Mouse (Mus musculus): ENCODE measurements around the gene Glmn.

Glmn gene

GRCm38 (mm10) chr5:107597301-107598077 lies at the start of gene Glmn, which contains the start of gene Rpap2:
TSS of gene Glmn (minus strand) at chr5:107597888.
TSS of gene Rpap2 (plus strand) at chr5:107597373.
- TF ChIP-seq GATA4 (IDR thresholded peaks at IDR 0.05; ENCODE audit: insufficient replicate concordance, low read length): no peak

- no peak for TF ChIP-seq GATA4 (IDR thresholded peaks at IDR 0.05; ENCODE audit: insufficient replicate concordance, low read length)
These were observed 48.2 kb upstream of the Glmn start for GRCm38 (mm10) chr5:107645935-107646334.

GRCm38 (mm10) chr5:107644595-107644994 lies 46.9 kb upstream of the Glmn start:
- no peak for TF ChIP-seq GATA4 (IDR thresholded peaks at IDR 0.05; ENCODE audit: insufficient replicate concordance, low read length)

- no peak for TF ChIP-seq GATA4 (IDR thresholded peaks at IDR 0.05; ENCODE audit: insufficient replicate concordance, low read length)
These were observed 40.7 kb upstream of the Glmn start for GRCm38 (mm10) chr5:107638366-107638765.

- no peak for TF ChIP-seq GATA4 (IDR thresholded peaks at IDR 0.05; ENCODE audit: insufficient replicate concordance, low read length)
These were observed 39.4 kb upstream of the Glmn start for GRCm38 (mm10) chr5:107637106-107637505.

GRCm38 (mm10) chr5:107633651-107634050 lies 36.0 kb upstream of the Glmn start:
- TF ChIP-seq GATA4 (IDR thresholded peaks at IDR 0.05; ENCODE audit: insufficient replicate concordance, low read length): no peak

GRCm38 (mm10) chr5:107621327-107621726 lies 23.6 kb upstream of the Glmn start:
- TF ChIP-seq GATA4 (IDR thresholded peaks at IDR 0.05; ENCODE audit: insufficient replicate concordance, low read length): no peak

GRCm38 (mm10) chr5:107617986-107618385 lies 20.3 kb upstream of the Glmn start:
- no peak for TF ChIP-seq GATA4 (IDR thresholded peaks at IDR 0.05; ENCODE audit: insufficient replicate concordance, low read length)

GRCm38 (mm10) chr5:107611224-107611623 lies 13.5 kb upstream of the Glmn start:
- TF ChIP-seq GATA4 (IDR thresholded peaks at IDR 0.05; ENCODE audit: insufficient replicate concordance, low read length): no peak

- no peak for TF ChIP-seq GATA4 (IDR thresholded peaks at IDR 0.05; ENCODE audit: insufficient replicate concordance, low read length)
These were observed 692 bp upstream of the Glmn start for GRCm38 (mm10) chr5:107598380-107598779.

- no peak for TF ChIP-seq GATA4 (IDR thresholded peaks at IDR 0.05; ENCODE audit: insufficient replicate concordance, low read length)
These were observed 28.5 kb downstream of the Glmn start for GRCm38 (mm10) chr5:107569148-107569547.

GRCm38 (mm10) chr5:107556969-107557368 lies 40.7 kb downstream of the Glmn start:
- TF ChIP-seq GATA4 (IDR thresholded peaks at IDR 0.05; ENCODE audit: insufficient replicate concordance, low read length): no peak

- no peak for TF ChIP-seq GATA4 (IDR thresholded peaks at IDR 0.05; ENCODE audit: insufficient replicate concordance, low read length)
These were observed 43.4 kb downstream of the Glmn start for GRCm38 (mm10) chr5:107554336-107554735.

- no peak for TF ChIP-seq GATA4 (IDR thresholded peaks at IDR 0.05; ENCODE audit: insufficient replicate concordance, low read length)
These were observed 49.2 kb downstream of the Glmn start for GRCm38 (mm10) chr5:107548444-107548843.

- no peak for TF ChIP-seq GATA4 (IDR thresholded peaks at IDR 0.05; ENCODE audit: insufficient replicate concordance, low read length)
These were observed 49.7 kb downstream of the Glmn start for GRCm38 (mm10) chr5:107547955-107548354.

- TF ChIP-seq GATA4 (IDR thresholded peaks at IDR 0.05; ENCODE audit: insufficient replicate concordance, low read length): no peak
These were observed 51.8 kb downstream of the Glmn start for GRCm38 (mm10) chr5:107545927-107546326.

GRCm38 (mm10) chr5:107541696-107542095 lies 56.0 kb downstream of the Glmn start:
- no peak for TF ChIP-seq GATA4 (IDR thresholded peaks at IDR 0.05; ENCODE audit: insufficient replicate concordance, low read length)

Data from liver, adult (tissue).